Mouse (Mus musculus): ENCODE measurements around the gene Gm21891.
"Not testable (repeated sequence)": the region's sequence is repeated elsewhere in the genome, so short reads cannot be mapped to it uniquely, and the experiment has no call there.

Gene Gm21891

GRCm38 (mm10) chrY:13133392-13133791 is at the start of gene Gm21891:
Gene Gm21891, minus strand, starts transcription at chrY:13133492.
- not testable (repeated sequence) for DNase-seq (ENCODE audit: low read depth)

- not testable (repeated sequence) for DNase-seq (ENCODE audit: low read depth)
These were observed 28.4 kb upstream of the Gm21891 start, which contains the start of gene Gm21425 for GRCm38 (mm10) chrY:13161668-13162067. Gene Gm21425, plus strand, starts transcription at chrY:13161968.

Measured in 416B (cell line).